Mouse (Mus musculus) neural tube, embryonic 11.5 days (tissue): ENCODE data around the gene Mia. TPM values are rescaled to one million over a fixed set of nuclear protein-coding genes. Genes with fewer than 3 reads are reported as not detected.

Experiments
- ATAC-seq: fragments of 200-750 bp; cut with Nextera tagmentation; 2 replicates; pipeline ENCODE4 v1.8.0; 2017; ENCODE audit warnings: moderate number of reproducible peaks, mild to moderate bottlenecking, moderate TSS enrichment, moderate library complexity; ENCODE audit not compliant: insufficient read depth, low FRiP score, low TSS enrichment
- DNase-seq: peaks from one replicate; pipeline ENCODE4 v3.0.0-alpha.2; 2015; ENCODE audit warnings: low spot score
- H3K27ac ChIP-seq: fragments of 300-500 bp; sonication (generic); 2 replicates; pipeline ENCODE4 v1.5.1; 2014; ENCODE audit warnings: low read depth, mild to moderate bottlenecking, low read length
- H3K27me3 ChIP-seq: fragments of 300-500 bp; sonication (generic); 2 replicates; pipeline ENCODE4 v1.6.1; 2014; ENCODE audit warnings: mild to moderate bottlenecking, low read length, mixed read lengths; ENCODE audit not compliant: control insufficient read depth, insufficient read depth
- H3K36me3 ChIP-seq: fragments of 300-500 bp; sonication (generic); 2 replicates; pipeline ENCODE4 v1.6.1; 2014; ENCODE audit warnings: mild to moderate bottlenecking, low read length, moderate library complexity, mixed read lengths; ENCODE audit not compliant: control insufficient read depth, insufficient read depth
- H3K4me1 ChIP-seq: fragments of 300-500 bp; sonication (generic); 2 replicates; pipeline ENCODE4 v1.6.1; 2014; ENCODE audit warnings: low read length, mixed read lengths; ENCODE audit not compliant: control insufficient read depth, insufficient read depth
- H3K4me2 ChIP-seq: fragments of 300-500 bp; sonication (generic); 2 replicates; pipeline ENCODE4 v1.6.1; 2014; ENCODE audit warnings: low read depth, mild to moderate bottlenecking, moderate library complexity
- H3K4me3 ChIP-seq: fragments of 300-500 bp; sonication (generic); 2 replicates; pipeline ENCODE4 v1.5.1; 2014; ENCODE audit warnings: low read depth, low read length
- H3K9ac ChIP-seq: fragments of 300-500 bp; sonication (generic); 2 replicates; pipeline ENCODE4 v1.6.1; 2014; ENCODE audit warnings: mild to moderate bottlenecking, low read length
- H3K9me3 ChIP-seq: fragments of 300-500 bp; sonication (generic); 2 replicates; pipeline ENCODE4 v1.6.1; 2016; ENCODE audit warnings: low read length; ENCODE audit not compliant: control insufficient read depth
- WGBS: fragments of 180-500 bp; shearing (Covaris S2); extraction: QIAGEN DNeasy Blood & Tissue Kit; methylation state at CpG from one replicate; pipeline ENCODE4 v1.1.7; 2014; 5-methylcytosine and 5-hydroxymethylcytosine counted together
- polyA plus RNA-seq: library from polyadenylated mRNA; unstranded; fragments of >200 nt; fragmentation: Nextera tagmentation; extraction: Ambion mirVana; gene quantifications from 2 replicates; pipeline ENCODE4 v1.2.1, GENCODE M21; 2014

Mia gene
- polyA plus RNA-seq, 1 experiment from 2014 or later = 0.60 TPM

GRCm38 (mm10) chr7:27179217-27179918 is 1.6 kb downstream of the Mia start:
- Histone ChIP-seq H3K9me3 (no peaks in the 10 kb centered on the region), H3K4me3 (peak overlapping the region; percentile 65), H3K36me3 (no peaks in the 10 kb centered on the region; the same call in 1 of the 2 replicates), H3K27me3 (no peaks in the 10 kb centered on the region), H3K4me1 (peaks cover 5% of the 10 kb centered on the region), H3K27ac (peak overlapping the region; percentile 83; the same call in 1 of the 2 replicates), H3K9ac (no peak overlapping the region), H3K4me2 (peak overlapping the region; percentile 43)
- 47% methylated on average over 16 of the region's 16 CpGs for WGBS
- DNase-seq = peak; percentile 3
- ATAC-seq = no peak

GRCm38 (mm10) chr7:27178324-27179216 is 2.4 kb downstream of the Mia start, which contains the start of gene Rab4b:
Rab4b (minus strand) TSS chr7:27178896.
- peak within 1 kb of the TSS; percentile 52 for H3K9ac ChIP-seq
- peak within 1 kb of the TSS; percentile 83 for H3K27ac ChIP-seq
- H3K4me1 ChIP-seq = peaks cover 5% of the 10 kb centered on the region
- no peaks in the 10 kb centered on the region; the same call in 1 of the 2 replicates for H3K36me3 ChIP-seq
- peak within 1 kb of the TSS; percentile 55 for H3K4me2 ChIP-seq
- peak within 1 kb of the TSS; percentile 65 for H3K4me3 ChIP-seq
- ATAC-seq (peak; percentile 98), DNase-seq (peak; percentile 99)
- no peaks in the 10 kb centered on the region for H3K9me3 ChIP-seq
- no peaks in the 10 kb centered on the region for H3K27me3 ChIP-seq
- WGBS = under 1% methylated on average over 50 of the region's 53 CpGs

- 24% methylated on average over 4 of the region's 4 CpGs for WGBS
- H3K9ac ChIP-seq = peak overlapping the region; percentile 52
- peaks cover 5% of the 10 kb centered on the region for H3K4me1 ChIP-seq
- H3K4me3 ChIP-seq = peak overlapping the region; percentile 65
- H3K27ac ChIP-seq = peak overlapping the region; percentile 83
- no peak for ATAC-seq
- peaks cover 1% of the 10 kb centered on the region; the same call in 1 of the 2 replicates for H3K36me3 ChIP-seq
- H3K27me3 ChIP-seq = no peaks in the 10 kb centered on the region
- no peaks in the 10 kb centered on the region for H3K9me3 ChIP-seq
- H3K4me2 ChIP-seq = peak overlapping the region; percentile 55
- no peak for DNase-seq
Measured at GRCm38 (mm10) chr7:27177942-27178323, 3.0 kb downstream of the Mia start.

GRCm38 (mm10) chr7:27174896-27175295 is 6.1 kb downstream of the Mia start:
- 96% methylated on average over 7 of the region's 7 CpGs for WGBS
- no peak for ATAC-seq
- H3K9ac ChIP-seq = no peak overlapping the region
- H3K9me3 ChIP-seq = no peaks in the 10 kb centered on the region
- H3K4me3 ChIP-seq = no peak overlapping the region
- H3K27me3 ChIP-seq = no peaks in the 10 kb centered on the region
- H3K36me3 ChIP-seq = peaks cover 2% of the 10 kb centered on the region; the same call in 1 of the 2 replicates
- no peak overlapping the region for H3K27ac ChIP-seq
- H3K4me1 ChIP-seq = peaks cover 5% of the 10 kb centered on the region
- no peak overlapping the region for H3K4me2 ChIP-seq
- DNase-seq = no peak

- Histone ChIP-seq H3K9ac (no peak overlapping the region), H3K36me3 (peaks cover 2% of the 10 kb centered on the region; the same call in 1 of the 2 replicates), H3K9me3 (no peaks in the 10 kb centered on the region), H3K4me1 (peaks cover 5% of the 10 kb centered on the region), H3K4me2 (no peak overlapping the region), H3K27ac (no peak overlapping the region), H3K4me3 (no peak overlapping the region), H3K27me3 (no peaks in the 10 kb centered on the region)
- 95% methylated on average over 14 of the region's 15 CpGs for WGBS
- DNase-seq (no peak), ATAC-seq (no peak)
Measured at GRCm38 (mm10) chr7:27174496-27174895, 6.5 kb downstream of the Mia start.

- Histone ChIP-seq H3K9ac (no peak overlapping the region), H3K27me3 (no peaks in the 10 kb centered on the region), H3K9me3 (no peaks in the 10 kb centered on the region), H3K4me1 (no peaks in the 10 kb centered on the region; the same call in 1 of the 2 replicates), H3K27ac (no peak overlapping the region), H3K4me3 (no peak overlapping the region), H3K36me3 (peaks cover 2% of the 10 kb centered on the region; the same call in 1 of the 2 replicates), H3K4me2 (no peak overlapping the region)
- DNase-seq = no peak
- WGBS = 92% methylated on average over 3 of the region's 3 CpGs
- ATAC-seq = no peak
Measured at GRCm38 (mm10) chr7:27170981-27171380, 10.0 kb downstream of the Mia start.

- WGBS = 91% methylated on average over 5 of the region's 5 CpGs
- Histone ChIP-seq H3K9me3 (no peaks in the 10 kb centered on the region), H3K4me1 (peaks cover 20% of the 10 kb centered on the region), H3K27me3 (no peaks in the 10 kb centered on the region), H3K36me3 (peaks cover 2% of the 10 kb centered on the region; the same call in 1 of the 2 replicates), H3K4me3 (no peak overlapping the region), H3K4me2 (no peak overlapping the region), H3K9ac (no peak overlapping the region), H3K27ac (no peak overlapping the region)
- ATAC-seq (no peak), DNase-seq (no peak)
Measured at GRCm38 (mm10) chr7:27168371-27168770, 12.6 kb downstream of the Mia start.

GRCm38 (mm10) chr7:27167475-27168094 is 13.4 kb downstream of the Mia start:
- ATAC-seq (no peak), DNase-seq (no peak)
- Histone ChIP-seq H3K9ac (peak overlapping the region; percentile 33), H3K4me1 (peaks cover 20% of the 10 kb centered on the region), H3K4me2 (peak overlapping the region; percentile 63), H3K4me3 (peak overlapping the region; percentile 72), H3K27ac (0 out of 2 replicates have a peak overlapping the region, but pooled peaks have one; percentile 60), H3K27me3 (no peaks in the 10 kb centered on the region), H3K9me3 (no peaks in the 10 kb centered on the region), H3K36me3 (no peaks in the 10 kb centered on the region)
- 75% methylated on average over 11 of the region's 11 CpGs for WGBS
